12 mouse cellular contexts compared by ENCODE assay signal in genomic region chr17:28251579-28252280, GRCm38 (mm10). TPM values are rescaled to one million over a fixed set of nuclear protein-coding genes. Genes with fewer than 3 reads are reported as not detected.
DNase-seq lines count a peak whose midpoint lies in the region; ATAC-seq lines count a peak whose summit lies in the region.
"Had no signal": no experiment of that assay in that cellular context is flagged by ENCODE, and none has a peak within 500 bp of the region (broad histone marks: within the 10 kb centered on the region; RNA-seq: fewer than 3 reads in every experiment).

No protein-coding gene starts in this region.

- H3K4me3 ChIP-seq in embryonic facial prominence, embryonic 13.5 days, result no peak overlapping the region
- no peak overlapping the region for H3K4me3 ChIP-seq in embryonic facial prominence, embryonic 10.5 days
- no peak overlapping the region for H3K4me3 ChIP-seq in hindbrain, embryonic 10.5 days
- no peak overlapping the region for H3K4me3 ChIP-seq in hindbrain, embryonic 14.5 days (replicated peaks; ENCODE audit: low read length)
- no peak overlapping the region for H3K4me3 ChIP-seq in macrophage (ENCODE audit: inconsistent target)
- H3K4me3 ChIP-seq: midbrain, embryonic 12.5 days had no signal

- 0 out of 2 replicates have a peak overlapping the region, but pooled peaks have one; percentile 22 for H3K27ac ChIP-seq in embryonic facial prominence, embryonic 13.5 days
- no peak overlapping the region for H3K27ac ChIP-seq in embryonic facial prominence, embryonic 10.5 days (replicated peaks)
- H3K27ac ChIP-seq in hindbrain, embryonic 10.5 days, result 0 out of 2 replicates have a peak overlapping the region, but pooled peaks have one; percentile 53
- no peak overlapping the region for H3K27ac ChIP-seq in hindbrain, embryonic 14.5 days
- H3K27ac ChIP-seq in macrophage, result peak overlapping the region; percentile 25
- H3K27ac ChIP-seq: midbrain, embryonic 12.5 days had no signal

- DNase-seq in embryonic facial prominence, embryonic 10.5 days (ENCODE audit: low spot score), result no peak
- no peak for DNase-seq in hindbrain, embryonic 10.5 days (ENCODE audit: low spot score)
- DNase-seq in hindbrain, embryonic 14.5 days (ENCODE audit: low spot score), result no peak
- no peak for DNase-seq in T-cell, adult 2 months (ENCODE audit: low spot score)
- DNase-seq in urinary bladder, adult 2 months (ENCODE audit: low spot score), result no peak
- DNase-seq: cerebellum, adult 2 months; kidney, postnatal 25 days had no signal

- WGBS in embryonic facial prominence, embryonic 13.5 days, result 69% methylated on average over 12 of the region's 12 CpGs
- 80% methylated on average over 12 of the region's 12 CpGs for WGBS in embryonic facial prominence, embryonic 10.5 days
- 86% methylated on average over 12 of the region's 12 CpGs for WGBS in hindbrain, embryonic 10.5 days
- WGBS in hindbrain, embryonic 14.5 days, result 89% methylated on average over 12 of the region's 12 CpGs
- WGBS in macrophage (ENCODE audit: missing documents), result 51% methylated on average over 12 of the region's 12 CpGs

- peaks cover 59% of the 10 kb centered on the region for H3K4me1 ChIP-seq in embryonic facial prominence, embryonic 13.5 days
- peaks cover 44% of the 10 kb centered on the region for H3K4me1 ChIP-seq in embryonic facial prominence, embryonic 10.5 days
- peaks cover 39% of the 10 kb centered on the region for H3K4me1 ChIP-seq in hindbrain, embryonic 10.5 days (replicated peaks)
- H3K4me1 ChIP-seq in hindbrain, embryonic 14.5 days (replicated peaks; ENCODE audit: control insufficient read depth, insufficient read depth, low read length), result peaks cover 23% of the 10 kb centered on the region

- H3K9ac ChIP-seq in embryonic facial prominence, embryonic 13.5 days, result no peak overlapping the region
- H3K9ac ChIP-seq in hindbrain, embryonic 14.5 days, result no peak overlapping the region
- H3K9ac ChIP-seq: midbrain, embryonic 12.5 days had no signal

- H3K79me2 ChIP-seq in macrophage (ENCODE audit: inconsistent target), result peaks cover 82% of the 10 kb centered on the region

- no peaks in the 10 kb centered on the region for H3K9me3 ChIP-seq in embryonic facial prominence, embryonic 13.5 days
- no peaks in the 10 kb centered on the region for H3K9me3 ChIP-seq in embryonic facial prominence, embryonic 10.5 days
- no peaks in the 10 kb centered on the region for H3K9me3 ChIP-seq in hindbrain, embryonic 10.5 days
- H3K9me3 ChIP-seq in hindbrain, embryonic 14.5 days (ENCODE audit: control insufficient read depth, low read length), result no peaks in the 10 kb centered on the region
- H3K9me3 ChIP-seq: midbrain, embryonic 12.5 days had no signal

- H3K27me3 ChIP-seq in embryonic facial prominence, embryonic 13.5 days, result no peaks in the 10 kb centered on the region
- H3K27me3 ChIP-seq in embryonic facial prominence, embryonic 10.5 days (replicated peaks; ENCODE audit: low read depth, poor library complexity, severe bottlenecking), result no peaks in the 10 kb centered on the region
- no peaks in the 10 kb centered on the region for H3K27me3 ChIP-seq in hindbrain, embryonic 10.5 days (ENCODE audit: insufficient read depth, poor library complexity, severe bottlenecking)
- H3K27me3 ChIP-seq in hindbrain, embryonic 14.5 days (ENCODE audit: control insufficient read depth, insufficient read depth, low read length), result no peaks in the 10 kb centered on the region
- H3K27me3 ChIP-seq: midbrain, embryonic 12.5 days had no signal

- peaks cover 15% of the 10 kb centered on the region for H3K36me3 ChIP-seq in embryonic facial prominence, embryonic 13.5 days
- peaks cover 13% of the 10 kb centered on the region; the same call in 1 of the 2 replicates for H3K36me3 ChIP-seq in embryonic facial prominence, embryonic 10.5 days (replicated peaks)
- peaks cover 11% of the 10 kb centered on the region; the same call in 1 of the 2 replicates for H3K36me3 ChIP-seq in hindbrain, embryonic 10.5 days
- H3K36me3 ChIP-seq in hindbrain, embryonic 14.5 days (replicated peaks; ENCODE audit: control insufficient read depth, insufficient read depth), result no peaks in the 10 kb centered on the region
- H3K36me3 ChIP-seq in macrophage (ENCODE audit: inconsistent target), result no peaks in the 10 kb centered on the region
- H3K36me3 ChIP-seq: midbrain, embryonic 12.5 days had no signal

- H3K4me2 ChIP-seq in embryonic facial prominence, embryonic 13.5 days, result no peak overlapping the region
- no peak overlapping the region for H3K4me2 ChIP-seq in hindbrain, embryonic 14.5 days (replicated peaks)
- H3K4me2 ChIP-seq: midbrain, embryonic 12.5 days had no signal

- ATAC-seq in embryonic facial prominence, embryonic 13.5 days (ENCODE audit: insufficient number of reproducible peaks, insufficient read depth, low FRiP score, low TSS enrichment, low read depth), result no peak
- no peak for ATAC-seq in hindbrain, embryonic 14.5 days (ENCODE audit: low FRiP score)
- 0 out of 2 replicates have a peak, but pooled peaks have one; percentile 19 for ATAC-seq in common myeloid progenitor, adult 5-6 weeks (replicated peaks; ENCODE audit: low read depth, poor library complexity, severe bottlenecking)
- ATAC-seq: lung, postnatal 0 days had no signal

RNA-seq across cellular contexts. Expression of gene Ppard, which starts 19.2 kb away (rescaled TPM):
- 3.2 and 3.3 TPM in 2 replicates for polyA plus RNA-seq in embryonic facial prominence, embryonic 13.5 days (2015; fragmentation: Nextera tagmentation; extraction: Ambion mirVana)
- 1.4 and 1.9 TPM in 2 replicates for polyA plus RNA-seq in embryonic facial prominence, embryonic 10.5 days (2016; fragmentation: Nextera tagmentation; extraction: Ambion mirVana)
- 1.8 and 2.0 TPM in 2 replicates for polyA plus RNA-seq in hindbrain, embryonic 10.5 days (2016; fragmentation: Nextera tagmentation; extraction: Ambion mirVana)
- 1.6 and 1.8 TPM in 2 replicates for polyA plus RNA-seq in hindbrain, embryonic 14.5 days (2014; fragmentation: Nextera tagmentation; extraction: Ambion mirVana)
- total RNA-seq in common myeloid progenitor, adult 5-6 weeks (2017), result 2.1 and 3.1 TPM in 2 replicates
- 10 to 100 TPM; 12.0 to 77.1 (median 35.8) TPM for total RNA-seq in macrophage (2018; cell fraction: chromatin; rRNA removed)
- 10 to 100 TPM; 14.4 to 32.5 (median 20.6) TPM for total RNA-seq in macrophage (2018; cell fraction: cytosol; rRNA removed)
- 10 to 100 TPM; 16.5 to 68.6 (median 26.6) TPM for total RNA-seq in macrophage (2018; cell fraction: nucleus; rRNA removed)
- polyA plus RNA-seq in macrophage (2018), result 10.6 to 23.1 TPM (median 20.3 TPM) in 3 replicates
- polyA plus RNA-seq in urinary bladder, adult 2 months (2012; rRNA removed), result 23.8 and 30.0 TPM in 2 replicates

RNA-seq across cellular contexts. Expression of gene Def6, which starts 44.2 kb away (rescaled TPM):
- 13.0 and 13.1 TPM in 2 replicates for polyA plus RNA-seq in embryonic facial prominence, embryonic 13.5 days (2015; fragmentation: Nextera tagmentation; extraction: Ambion mirVana)
- 3.4 and 3.7 TPM in 2 replicates for polyA plus RNA-seq in embryonic facial prominence, embryonic 10.5 days (2016; fragmentation: Nextera tagmentation; extraction: Ambion mirVana)
- polyA plus RNA-seq in hindbrain, embryonic 10.5 days (2016; fragmentation: Nextera tagmentation; extraction: Ambion mirVana), result 3.4 and 4.3 TPM in 2 replicates
- 4.3 and 6.5 TPM in 2 replicates for polyA plus RNA-seq in hindbrain, embryonic 14.5 days (2014; fragmentation: Nextera tagmentation; extraction: Ambion mirVana)
- 103 and 128 TPM in 2 replicates for total RNA-seq in common myeloid progenitor, adult 5-6 weeks (2017)
- 10 to 100 TPM in 20 of 26 experiments, 1 to 10 TPM in 6; 4.6 to 41.8 (median 24.5) TPM for total RNA-seq in macrophage (2018; cell fraction: chromatin; rRNA removed)
- total RNA-seq in macrophage (2018; cell fraction: cytosol; rRNA removed), result 10 to 100 TPM; 12.0 to 36.5 (median 30.1) TPM
- 10 to 100 TPM in 24 of 26 experiments, 1 to 10 TPM in 2; 6.1 to 35.2 (median 23.3) TPM for total RNA-seq in macrophage (2018; cell fraction: nucleus; rRNA removed)
- polyA plus RNA-seq in macrophage (2018), result 20.9 to 30.3 TPM (median 27.3 TPM) in 3 replicates
- 20.4 and 22.5 TPM in 2 replicates for polyA plus RNA-seq in urinary bladder, adult 2 months (2012; rRNA removed)

Comparison
In these comparisons a context has a peak if more than half of its experiments do, and no peak if none do; other contexts are left out.
1. H3K27ac ChIP-seq: peak in embryonic facial prominence, embryonic 13.5 days (single experiment), hindbrain, embryonic 10.5 days (single experiment) and macrophage (single experiment); none in embryonic facial prominence, embryonic 10.5 days (single experiment) and hindbrain, embryonic 14.5 days (single experiment).